Mouse (Mus musculus) forebrain, embryonic 16.5 days (tissue): ENCODE results near the gene Sh3rf1. TPM values are rescaled to one million over a fixed set of nuclear protein-coding genes. Genes with fewer than 3 reads are reported as not detected.

Experiments used
- ATAC-seq: fragments of 200-750 bp; cut with Nextera tagmentation; 2 replicates; pipeline ENCODE4 v1.8.0; 2017; ENCODE audit warnings: mild to moderate bottlenecking, moderate library complexity
- H3K27ac ChIP-seq: fragments of 300-500 bp; sonication (generic); 2 replicates; pipeline ENCODE4 v1.5.1; 2014; ENCODE audit warnings: low read length, control low read depth
- H3K27me3 ChIP-seq: fragments of 300-500 bp; sonication (generic); replicated peaks from 2 replicates; pipeline ENCODE4 v1.6.1; 2014; ENCODE audit warnings: low read length; ENCODE audit not compliant: control insufficient read depth, insufficient read depth
- H3K36me3 ChIP-seq: fragments of 300-500 bp; sonication (generic); 2 replicates; pipeline ENCODE4 v1.6.1; 2014; ENCODE audit not compliant: control insufficient read depth, insufficient read depth
- H3K4me1 ChIP-seq: fragments of 300-500 bp; sonication (generic); replicated peaks from 2 replicates; pipeline ENCODE4 v1.6.1; 2014; ENCODE audit warnings: low read length; ENCODE audit not compliant: control insufficient read depth, insufficient read depth
- H3K4me2 ChIP-seq: fragments of 300-500 bp; sonication (generic); 2 replicates; pipeline ENCODE4 v1.6.1; 2014; ENCODE audit warnings: mild to moderate bottlenecking, low read length, control low read depth
- H3K4me3 ChIP-seq: fragments of 300-500 bp; sonication (generic); replicated peaks from 2 replicates; pipeline ENCODE4 v1.5.1; 2014; ENCODE audit warnings: mild to moderate bottlenecking, low read length, control low read depth
- H3K9ac ChIP-seq: fragments of 300-500 bp; sonication (generic); replicated peaks from 2 replicates; pipeline ENCODE4 v1.6.1; 2014; ENCODE audit warnings: low read depth, low read length, control low read depth
- H3K9me3 ChIP-seq: fragments of 300-500 bp; sonication (generic); 2 replicates; pipeline ENCODE4 v1.6.1; 2016; ENCODE audit warnings: low read length; ENCODE audit not compliant: control insufficient read depth
- WGBS: fragments of 180-500 bp; shearing (Covaris S2); extraction: QIAGEN DNeasy Blood & Tissue Kit; methylation state at CpG from one replicate; pipeline ENCODE4 v1.1.7; 2014; 5-methylcytosine and 5-hydroxymethylcytosine counted together
- polyA plus RNA-seq: library from polyadenylated mRNA; unstranded; fragments of >200 nt; fragmentation: Nextera tagmentation; extraction: Ambion mirVana; gene quantifications from 2 replicates; pipeline ENCODE4 v1.2.1, GENCODE M21; 2015

Sh3rf1 gene
- 30.4 and 33.6 TPM in 2 replicates for polyA plus RNA-seq

DNA sequence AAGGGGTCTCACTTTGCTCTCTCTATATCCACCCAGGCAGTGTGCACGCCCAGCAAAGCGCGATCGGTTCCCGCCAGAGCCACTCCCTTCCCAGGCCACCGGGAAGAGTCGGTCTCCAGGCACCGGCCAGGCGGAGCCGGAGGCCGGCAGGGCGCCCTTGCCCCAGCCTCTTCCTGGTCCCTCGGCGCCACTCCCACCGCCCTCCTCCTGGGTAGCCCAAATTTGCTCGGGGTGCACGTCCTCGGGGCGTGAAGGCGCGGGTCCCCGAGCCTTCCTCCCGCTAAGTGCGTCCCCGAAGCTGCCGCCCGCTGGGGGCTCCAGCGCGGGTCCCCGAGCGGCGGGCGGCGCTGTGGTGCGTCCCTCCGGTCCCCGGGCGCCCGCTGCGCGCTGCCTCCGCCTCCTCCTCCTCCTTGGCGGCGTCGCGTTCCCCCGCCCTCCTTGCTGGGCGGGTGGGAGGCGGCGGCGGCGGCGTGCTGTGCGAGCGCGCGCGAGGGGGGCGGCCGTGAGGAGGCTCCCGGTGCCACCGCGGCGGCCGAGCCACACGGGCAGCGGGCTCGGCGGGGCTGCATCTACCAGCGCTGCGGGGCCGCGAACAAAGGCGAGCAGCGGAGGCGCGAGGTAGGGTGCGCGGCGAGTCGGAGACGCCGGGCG is at the start of gene Sh3rf1:
TSS of gene Sh3rf1 (plus strand) at position 144 of the 651 bp plus-strand sequence.
- Histone ChIP-seq H3K27ac (peak within 1 kb of the TSS; percentile 85), H3K4me2 (peak within 1 kb of the TSS; percentile 86), H3K9ac (peak within 1 kb of the TSS; percentile 90), H3K4me1 (peaks cover 31% of the 10 kb centered on the region), H3K4me3 (peak within 1 kb of the TSS; percentile 77), H3K9me3 (no peaks in the 10 kb centered on the region), H3K27me3 (no peaks in the 10 kb centered on the region), H3K36me3 (no peaks in the 10 kb centered on the region)
- ATAC-seq, result peak; percentile 92
- under 1% methylated on average over 44 of the region's 84 CpGs for WGBS

GRCm38 (mm10) chr8:61173921-61174492 is 49.7 kb upstream of the Sh3rf1 start:
- Histone ChIP-seq H3K9ac (no peak overlapping the region), H3K4me1 (peaks cover 6% of the 10 kb centered on the region), H3K4me3 (no peak overlapping the region), H3K9me3 (no peaks in the 10 kb centered on the region), H3K27ac (no peak overlapping the region), H3K27me3 (no peaks in the 10 kb centered on the region), H3K4me2 (no peak overlapping the region), H3K36me3 (no peaks in the 10 kb centered on the region)
- ATAC-seq, result no peak
- 69% methylated on average over 7 of the region's 7 CpGs for WGBS

DNA sequence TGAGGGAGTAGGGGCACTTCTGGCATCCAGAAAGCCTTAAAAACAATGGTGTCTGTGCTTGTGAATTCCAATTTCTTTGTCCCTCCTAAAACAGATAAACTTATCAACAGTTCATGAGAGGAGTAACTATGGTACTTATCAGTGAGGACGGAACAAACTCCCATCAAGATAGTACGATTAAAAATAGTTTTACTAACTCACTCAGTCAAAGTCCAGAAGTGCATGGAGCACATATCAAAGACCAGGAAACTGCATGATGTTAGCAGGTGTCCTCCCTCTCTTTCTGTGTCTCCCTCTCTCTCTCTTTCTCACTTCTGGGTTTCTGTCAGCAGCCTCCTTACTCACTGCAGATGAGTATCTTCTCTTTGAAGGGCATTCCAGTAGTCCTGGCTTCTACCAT is 47.8 kb upstream of the Sh3rf1 start:
- no peak for ATAC-seq
- H3K4me2 ChIP-seq, result no peak overlapping the region
- H3K27ac ChIP-seq, result no peak overlapping the region
- H3K27me3 ChIP-seq, result no peaks in the 10 kb centered on the region
- 93% methylated on average over 2 of the region's 2 CpGs for WGBS
- no peak overlapping the region for H3K9ac ChIP-seq
- H3K36me3 ChIP-seq, result no peaks in the 10 kb centered on the region
- H3K4me1 ChIP-seq, result peaks cover 6% of the 10 kb centered on the region
- no peak overlapping the region for H3K4me3 ChIP-seq
- no peaks in the 10 kb centered on the region for H3K9me3 ChIP-seq

DNA sequence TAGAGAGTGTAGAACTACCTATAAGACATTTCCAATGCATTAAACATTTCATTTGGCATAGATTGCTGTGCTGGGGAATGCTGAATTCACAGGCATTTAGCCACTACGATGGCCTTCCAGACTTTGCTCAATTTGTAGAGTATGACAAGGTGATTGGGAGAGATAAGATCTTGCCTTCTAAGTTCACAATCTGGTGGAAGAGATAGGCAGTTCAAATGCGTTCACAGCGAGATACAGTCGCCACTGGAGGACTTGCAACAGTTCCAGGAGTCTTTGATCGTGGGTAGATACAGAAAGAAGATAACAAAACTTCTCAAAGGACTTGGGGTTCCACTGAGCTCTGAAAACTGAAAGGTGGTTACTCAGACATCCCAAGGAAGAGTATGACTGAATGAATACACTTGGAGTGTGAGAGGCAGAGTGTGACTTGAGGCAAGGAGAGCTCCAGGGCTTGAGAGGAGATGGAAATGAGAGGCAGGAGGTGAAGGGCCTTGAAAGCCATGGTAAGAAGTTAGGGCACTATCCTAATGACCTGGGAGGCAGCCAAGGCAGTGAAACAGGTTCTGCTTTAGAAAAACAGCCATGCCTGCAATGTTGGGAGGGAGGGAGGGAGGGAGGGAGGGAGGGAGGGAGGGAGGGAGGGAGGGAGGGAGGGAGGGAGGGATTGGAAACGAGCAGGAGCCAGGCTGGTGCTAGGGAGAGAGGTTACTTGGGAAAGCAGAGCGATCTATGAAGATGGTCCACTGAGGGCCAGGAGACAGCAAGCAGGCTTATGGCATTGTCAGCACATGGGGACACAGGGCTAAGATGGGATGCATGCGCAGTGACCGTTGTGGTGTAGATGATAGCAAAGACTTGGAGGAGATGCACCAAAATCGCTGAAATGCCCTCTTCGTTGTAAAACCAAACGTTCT is 45.7 kb upstream of the Sh3rf1 start:
- Histone ChIP-seq H3K9me3 (no peaks in the 10 kb centered on the region), H3K27me3 (no peaks in the 10 kb centered on the region), H3K4me1 (peaks cover 6% of the 10 kb centered on the region), H3K9ac (no peak overlapping the region), H3K4me3 (no peak overlapping the region), H3K27ac (no peak overlapping the region), H3K36me3 (no peaks in the 10 kb centered on the region), H3K4me2 (no peak overlapping the region)
- peak; percentile 35; the same call in 1 of the 2 replicates for ATAC-seq
- 64% methylated on average over 12 of the region's 12 CpGs for WGBS

DNA sequence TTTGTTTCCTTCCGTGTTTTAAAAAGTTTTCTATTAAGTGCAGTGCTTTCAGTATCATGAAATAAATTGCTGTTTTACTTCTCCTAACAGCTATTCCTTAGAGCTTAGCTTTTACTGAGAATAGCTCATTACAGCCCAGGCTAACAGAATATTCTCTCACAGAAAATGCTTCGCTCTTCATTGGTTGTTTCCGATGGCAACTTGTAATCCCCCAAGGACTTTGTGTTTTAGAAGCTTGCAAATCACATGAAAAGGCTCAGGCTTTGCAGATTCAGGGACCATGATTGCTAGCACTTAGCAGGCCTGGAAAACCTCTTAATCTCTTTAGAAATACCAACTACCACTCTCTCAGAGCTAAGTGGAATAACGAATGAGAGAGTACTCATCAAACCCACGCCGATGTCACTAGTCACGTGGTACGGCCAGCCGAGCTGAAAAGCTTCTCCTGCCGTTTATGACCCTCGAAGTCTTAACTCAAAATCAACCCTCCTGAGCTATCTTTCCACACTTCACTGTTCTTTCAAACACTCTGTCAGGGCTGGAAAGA is 45.0 kb upstream of the Sh3rf1 start:
- Histone ChIP-seq H3K4me2 (peak overlapping the region; percentile 28; the same call in 1 of the 2 replicates), H3K9ac (no peak overlapping the region), H3K4me1 (peaks cover 5% of the 10 kb centered on the region), H3K4me3 (no peak overlapping the region), H3K9me3 (no peaks in the 10 kb centered on the region), H3K36me3 (no peaks in the 10 kb centered on the region), H3K27me3 (no peaks in the 10 kb centered on the region), H3K27ac (peak overlapping the region; percentile 8; the same call in 1 of the 2 replicates)
- WGBS, result 27% methylated on average over 11 of the region's 11 CpGs
- peak; percentile 74 for ATAC-seq

- no peak overlapping the region for H3K27ac ChIP-seq
- no peaks in the 10 kb centered on the region for H3K36me3 ChIP-seq
- H3K27me3 ChIP-seq, result no peaks in the 10 kb centered on the region
- no peak overlapping the region for H3K4me3 ChIP-seq
- WGBS, result 89% methylated on average over 2 of the region's 2 CpGs
- H3K9ac ChIP-seq, result no peak overlapping the region
- no peaks in the 10 kb centered on the region for H3K9me3 ChIP-seq
- H3K4me2 ChIP-seq, result no peak overlapping the region
- H3K4me1 ChIP-seq, result peaks cover 4% of the 10 kb centered on the region
- no peak for ATAC-seq
These were observed 42.1 kb upstream of the Sh3rf1 start for GRCm38 (mm10) chr8:61181592-61181991.

GRCm38 (mm10) chr8:61182020-61182419 is 41.7 kb upstream of the Sh3rf1 start:
- no peak for ATAC-seq
- H3K9me3 ChIP-seq, result no peaks in the 10 kb centered on the region
- 73% methylated on average over 4 of the region's 4 CpGs for WGBS

GRCm38 (mm10) chr8:61185274-61186198 is 38.1 kb upstream of the Sh3rf1 start:
- Histone ChIP-seq H3K4me1 (no peaks in the 10 kb centered on the region), H3K27me3 (no peaks in the 10 kb centered on the region), H3K4me2 (no peak overlapping the region), H3K36me3 (no peaks in the 10 kb centered on the region), H3K4me3 (no peak overlapping the region), H3K9ac (no peak overlapping the region), H3K27ac (no peak overlapping the region), H3K9me3 (no peaks in the 10 kb centered on the region)
- 82% methylated on average over 5 of the region's 5 CpGs for WGBS
- ATAC-seq, result no peak

More at GRCm38 (mm10) chr8:61182020-61182419, 41.7 kb upstream of the Sh3rf1 start:
- Histone ChIP-seq H3K27me3 (no peaks in the 10 kb centered on the region), H3K4me1 (peaks cover 4% of the 10 kb centered on the region), H3K36me3 (no peaks in the 10 kb centered on the region), H3K4me3 (no peak overlapping the region), H3K9ac (no peak overlapping the region), H3K4me2 (no peak overlapping the region), H3K27ac (no peak overlapping the region)
